ENCODE assay signal across 16 mouse cellular contexts in the genomic region with DNA sequence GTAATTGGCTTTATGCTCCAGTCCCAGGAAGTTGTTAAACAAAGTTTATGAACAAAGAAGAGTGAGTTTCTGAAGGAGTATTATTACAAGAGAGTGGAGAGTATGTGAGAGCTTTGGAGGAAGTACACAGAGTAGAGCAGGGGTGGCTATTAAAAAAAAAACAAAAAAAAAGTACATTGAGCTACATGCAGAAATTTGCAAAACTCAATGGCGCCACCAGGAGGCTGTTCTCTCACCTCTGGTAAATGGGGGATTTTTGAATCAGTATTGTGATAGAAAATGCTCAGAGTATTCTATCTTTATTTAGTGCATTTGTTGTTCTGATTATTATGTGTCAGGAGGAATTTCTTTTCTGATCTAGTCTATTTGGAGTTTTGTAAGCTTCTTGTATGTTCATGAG.
A peak's percentile ranks its signal among the peaks of the same experiment; 100 is the strongest.
DNase-seq lines count a peak whose midpoint lies in the region; ATAC-seq and TF ChIP-seq lines count a peak whose summit lies in the region.
"Had no signal": no experiment of that assay in that cellular context is flagged by ENCODE, and none has a peak within 500 bp of the region (broad histone marks: within the 10 kb centered on the region; RNA-seq: fewer than 3 reads in every experiment).

No protein-coding gene starts in this region.

- ATAC-seq in kidney, postnatal 0 days (replicated peaks; ENCODE audit: low FRiP score, low read depth), result no peak
- ATAC-seq in lung, embryonic 14.5 days (ENCODE audit: insufficient read depth), result no peak
- ATAC-seq: midbrain, embryonic 16.5 days had no signal

- peak; percentile 41 for TF ChIP-seq CTCF in kidney, postnatal 0 days (IDR thresholded peaks at IDR 0.05; ENCODE audit: low read depth)
- no peak for TF ChIP-seq CTCF in lung, embryonic 14.5 days (IDR thresholded peaks at IDR 0.05; ENCODE audit: low read depth)
- TF ChIP-seq CTCF in lung, adult 2 months (IDR thresholded peaks at IDR 0.05; ENCODE audit: insufficient read depth, low read length), result no peak
- TF ChIP-seq CTCF in brain, embryonic 14.5 days (IDR thresholded peaks at IDR 0.05; ENCODE audit: borderline replicate concordance, extremely low read depth, insufficient read depth, insufficient read length), result no peak

- DNase-seq in adrenal gland, postnatal 14 days, result peak; percentile 30
- no peak for DNase-seq in adrenal gland, adult (ENCODE audit: inconsistent age in 2 of 2, low spot score in 1 of 2)
- DNase-seq in kidney, postnatal 0 days (ENCODE audit: low spot score), result peak; percentile 1
- no peak for DNase-seq in kidney, adult 18-20 months
- DNase-seq in lung, embryonic 14.5 days, result peak; percentile 21
- DNase-seq in lung, adult 2 months, result no peak
- DNase-seq in brain, embryonic 14.5 days (ENCODE audit: low read depth), result peak; percentile 29
- no peak for DNase-seq in ovary, postnatal 14 days (ENCODE audit: low spot score)
- DNase-seq: cerebellum, adult 9-11 months; gastrocnemius, postnatal 10 days; kidney, postnatal 14 days; thymus, postnatal 36 days had no signal

- no peaks in the 10 kb centered on the region for H3K9me3 ChIP-seq in kidney, postnatal 0 days (replicated peaks; ENCODE audit: low read length)
- H3K9me3 ChIP-seq in lung, embryonic 14.5 days (ENCODE audit: low read depth, low read length), result no peaks in the 10 kb centered on the region
- H3K9me3 ChIP-seq: embryonic facial prominence, embryonic 12.5 days; lung, embryonic 15.5 days; stomach, embryonic 15.5 days had no signal

- H3K9ac ChIP-seq in kidney, postnatal 0 days (ENCODE audit: low read depth, low read length), result no peak overlapping the region
- no peak overlapping the region for H3K9ac ChIP-seq in lung, embryonic 14.5 days
- H3K9ac ChIP-seq: embryonic facial prominence, embryonic 12.5 days; lung, embryonic 15.5 days; stomach, embryonic 15.5 days had no signal

- no peaks in the 10 kb centered on the region for H3K4me1 ChIP-seq in kidney, postnatal 0 days (replicated peaks; ENCODE audit: insufficient read depth, low read length)
- H3K4me1 ChIP-seq in lung, embryonic 14.5 days (ENCODE audit: insufficient read depth), result no peaks in the 10 kb centered on the region
- H3K4me1 ChIP-seq in lung, adult 2 months (ENCODE audit: control insufficient read depth, insufficient read depth, low read length), result no peaks in the 10 kb centered on the region
- H3K4me1 ChIP-seq: embryonic facial prominence, embryonic 12.5 days; lung, embryonic 15.5 days; stomach, embryonic 15.5 days had no signal

- no peak overlapping the region for H3K4me2 ChIP-seq in kidney, postnatal 0 days (ENCODE audit: low read length)
- no peak overlapping the region for H3K4me2 ChIP-seq in lung, embryonic 14.5 days
- H3K4me2 ChIP-seq: embryonic facial prominence, embryonic 12.5 days; lung, embryonic 15.5 days; stomach, embryonic 15.5 days had no signal

- H3K4me3 ChIP-seq in kidney, postnatal 0 days (replicated peaks; ENCODE audit: low read depth, low read length), result no peak overlapping the region
- no peak overlapping the region for H3K4me3 ChIP-seq in lung, embryonic 14.5 days (ENCODE audit: low read depth, low read length)
- no peak overlapping the region for H3K4me3 ChIP-seq in lung, adult 2 months (replicated peaks; ENCODE audit: extremely low read depth, low read depth, low read length)
- H3K4me3 ChIP-seq: embryonic facial prominence, embryonic 12.5 days; lung, embryonic 15.5 days; stomach, embryonic 15.5 days had no signal

- H3K27ac ChIP-seq in kidney, postnatal 0 days, result no peak overlapping the region
- no peak overlapping the region for H3K27ac ChIP-seq in lung, embryonic 14.5 days (ENCODE audit: low read depth)
- H3K27ac ChIP-seq: embryonic facial prominence, embryonic 12.5 days; lung, embryonic 15.5 days; stomach, embryonic 15.5 days had no signal

- no peaks in the 10 kb centered on the region for H3K36me3 ChIP-seq in kidney, postnatal 0 days (ENCODE audit: insufficient read depth, low read length)
- H3K36me3 ChIP-seq in lung, embryonic 14.5 days (ENCODE audit: insufficient read depth), result no peaks in the 10 kb centered on the region
- H3K36me3 ChIP-seq: embryonic facial prominence, embryonic 12.5 days; lung, embryonic 15.5 days; stomach, embryonic 15.5 days had no signal

- TF ChIP-seq POLR2A in lung, adult 2 months (IDR thresholded peaks at IDR 0.05; ENCODE audit: borderline replicate concordance, extremely low read depth, low read depth, low read length), result no peak
- TF ChIP-seq POLR2A in brain, embryonic 14.5 days (IDR thresholded peaks at IDR 0.05; ENCODE audit: borderline replicate concordance, extremely low read depth, insufficient read depth, insufficient read length, poor library complexity, severe bottlenecking), result no peak

- WGBS in kidney, postnatal 0 days, result 71% methylated on average over 1 of the region's 1 CpGs
- 56% methylated on average over 1 of the region's 1 CpGs for WGBS in lung, embryonic 14.5 days
- WGBS in lung, adult 2 months, result 64% methylated on average over 1 of the region's 1 CpGs

- H3K27me3 ChIP-seq in kidney, postnatal 0 days (ENCODE audit: insufficient read depth, low read length), result no peaks in the 10 kb centered on the region
- no peaks in the 10 kb centered on the region for H3K27me3 ChIP-seq in lung, embryonic 14.5 days (ENCODE audit: insufficient read depth, low read length)
- H3K27me3 ChIP-seq: embryonic facial prominence, embryonic 12.5 days; lung, embryonic 15.5 days; stomach, embryonic 15.5 days had no signal

Comparison
In these comparisons a context has a peak if more than half of its experiments do, and no peak if none do; other contexts are left out.
1. DNase-seq: peak in adrenal gland, postnatal 14 days (single experiment), kidney, postnatal 0 days (single experiment), lung, embryonic 14.5 days (single experiment) and brain, embryonic 14.5 days (single experiment); none in adrenal gland, adult (0 of 2), kidney, adult 18-20 months (single experiment), lung, adult 2 months (single experiment) and ovary, postnatal 14 days (single experiment).